Mouse (Mus musculus) ES-E14 (cell line): Measurements from ENCODE around the gene Capn1.

Experiments
- CHD2 ChIP-seq: IDR thresholded peaks from 2 replicates; pipeline ENCODE4 v1.6.1; 2014; ENCODE audit warnings: mild to moderate bottlenecking, low read depth, low read length, inconsistent platforms
- HCFC1 ChIP-seq: IDR thresholded peaks from 2 replicates; pipeline ENCODE4 v1.6.1; 2012; ENCODE audit warnings: low read length, inconsistent platforms, borderline replicate concordance; ENCODE audit not compliant: insufficient read depth
- MAFK ChIP-seq: IDR thresholded peaks from 2 replicates; pipeline ENCODE4 v1.6.1; 2014; ENCODE audit warnings: mild to moderate bottlenecking, low read depth, low read length, inconsistent platforms; ENCODE audit not compliant: insufficient read depth
- ZC3H11A ChIP-seq: IDR thresholded peaks from 2 replicates; pipeline ENCODE4 v1.6.1; 2012; ENCODE audit warnings: low read depth, mild to moderate bottlenecking, inconsistent platforms, low read length, borderline replicate concordance
- ZNF384 ChIP-seq: IDR thresholded peaks from 2 replicates; pipeline ENCODE4 v1.6.1; 2012; ENCODE audit warnings: low read depth, low read length, inconsistent platforms

GRCm38 (mm10) chr19:5977717-5978116, 38.0 kb downstream of the Capn1 start:
- TF ChIP-seq CHD2 = no peak
- no peak for TF ChIP-seq HCFC1
- no peak for TF ChIP-seq MAFK
- no peak for TF ChIP-seq ZC3H11A
- TF ChIP-seq ZNF384 = no peak
